Mouse (Mus musculus) adrenal gland, postnatal 4 days (tissue): ENCODE results near the gene Ptprt. TPM values are rescaled to one million over a fixed set of nuclear protein-coding genes. Genes with fewer than 3 reads are reported as not detected.

Experiments
- DNase-seq, 2 experiments: peaks; one replicate each; pipeline ENCODE4 v3.0.0; 2021 to 2022; ENCODE audit warnings: low spot score in 2 of 2, mixed read lengths in 2 of 2
- total RNA-seq, 2 experiments: library from RNA; stranded (reverse); gene quantifications; 2 replicates each; pipeline ENCODE4 v1.2.3; 2021

Ptprt gene
- total RNA-seq, 2 experiments from 2014 or later, result 1.8 to 3.2 TPM

DNA sequence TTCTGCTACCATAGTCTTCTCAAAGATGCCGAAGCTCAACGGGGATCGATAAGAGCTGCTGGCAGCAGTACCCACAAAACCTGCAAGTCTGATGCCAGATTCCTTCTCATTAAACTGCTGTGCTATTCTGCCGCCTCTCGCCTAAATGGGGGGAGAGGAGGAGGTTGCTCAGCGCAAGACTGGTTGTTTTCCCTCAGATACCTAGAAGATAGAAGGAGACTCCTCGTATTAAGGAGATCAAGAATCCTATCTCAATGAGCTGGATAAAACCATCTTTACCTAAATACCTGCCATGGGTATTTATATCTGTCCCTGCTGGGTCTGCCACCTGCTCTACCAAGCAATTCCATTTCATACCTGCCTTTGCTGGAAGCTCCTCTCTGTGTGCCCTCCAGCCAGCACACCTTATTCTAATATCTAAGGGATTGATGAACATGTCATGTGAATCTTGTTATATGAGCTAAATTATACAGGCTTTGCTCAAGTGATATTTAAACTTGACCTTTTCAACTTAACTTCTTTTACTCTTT, 954.5 kb downstream of the Ptprt start:
- no peak for DNase-seq

DNA sequence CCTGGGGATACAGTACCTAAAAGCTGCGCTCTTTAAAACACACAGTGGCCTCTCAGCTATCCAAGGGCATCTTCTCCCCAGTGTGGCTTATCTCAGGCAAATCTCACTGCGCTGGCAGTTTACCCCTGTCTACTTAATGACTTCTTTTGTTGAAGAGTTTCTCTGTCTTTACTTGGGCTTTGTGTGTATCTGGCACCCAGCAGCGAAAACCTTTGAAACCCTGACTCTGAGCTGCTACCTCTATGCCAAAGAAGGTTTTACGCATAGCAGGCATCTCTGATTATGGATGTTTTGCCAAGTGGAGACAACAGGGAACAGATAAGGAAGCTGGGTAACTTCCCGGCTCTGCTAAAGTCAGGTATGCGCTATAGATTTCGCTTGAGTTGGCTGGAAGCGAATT, 956.1 kb downstream of the Ptprt start:
- no peak for DNase-seq

DNA sequence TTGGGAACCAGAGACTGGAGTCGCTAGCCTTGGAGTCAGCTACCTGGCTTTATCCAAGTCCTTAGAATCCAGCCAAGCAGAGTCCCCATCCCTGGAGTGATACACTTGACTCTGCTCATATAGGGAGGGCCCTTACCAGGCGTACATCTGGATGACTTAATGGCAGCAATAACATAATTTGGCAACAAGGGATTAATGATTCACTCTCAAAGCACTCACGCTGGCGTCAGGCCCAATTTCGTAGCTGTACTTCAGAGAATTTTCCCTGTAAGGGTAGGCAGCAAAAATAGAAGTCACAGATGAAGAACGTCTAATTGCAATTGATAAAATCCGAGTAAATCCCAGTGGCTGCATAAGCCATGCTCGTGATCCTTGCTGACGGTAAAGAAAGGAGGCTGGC, 956.5 kb downstream of the Ptprt start:
- peak; percentile 17 to 28 for DNase-seq

DNA sequence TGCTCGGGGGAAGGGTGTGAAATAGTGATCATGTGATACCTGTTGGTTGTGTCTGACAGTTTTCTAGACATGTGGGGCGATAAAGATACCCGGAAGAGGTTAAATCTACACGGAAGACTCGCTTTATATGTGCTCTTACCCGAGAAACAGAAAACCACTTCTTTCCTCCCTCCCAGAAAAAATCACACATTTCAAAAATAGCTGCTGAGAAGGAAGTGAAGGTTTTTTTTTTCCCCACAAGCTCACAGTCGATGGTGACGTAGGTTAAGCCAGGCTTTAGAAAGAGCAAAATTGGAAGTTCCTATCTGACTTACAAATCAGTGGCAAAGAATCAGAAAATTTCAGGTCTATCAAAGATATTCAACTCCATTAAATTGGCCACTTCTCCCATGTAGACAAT, 965.1 kb downstream of the Ptprt start:
- DNase-seq, result no peak

DNA sequence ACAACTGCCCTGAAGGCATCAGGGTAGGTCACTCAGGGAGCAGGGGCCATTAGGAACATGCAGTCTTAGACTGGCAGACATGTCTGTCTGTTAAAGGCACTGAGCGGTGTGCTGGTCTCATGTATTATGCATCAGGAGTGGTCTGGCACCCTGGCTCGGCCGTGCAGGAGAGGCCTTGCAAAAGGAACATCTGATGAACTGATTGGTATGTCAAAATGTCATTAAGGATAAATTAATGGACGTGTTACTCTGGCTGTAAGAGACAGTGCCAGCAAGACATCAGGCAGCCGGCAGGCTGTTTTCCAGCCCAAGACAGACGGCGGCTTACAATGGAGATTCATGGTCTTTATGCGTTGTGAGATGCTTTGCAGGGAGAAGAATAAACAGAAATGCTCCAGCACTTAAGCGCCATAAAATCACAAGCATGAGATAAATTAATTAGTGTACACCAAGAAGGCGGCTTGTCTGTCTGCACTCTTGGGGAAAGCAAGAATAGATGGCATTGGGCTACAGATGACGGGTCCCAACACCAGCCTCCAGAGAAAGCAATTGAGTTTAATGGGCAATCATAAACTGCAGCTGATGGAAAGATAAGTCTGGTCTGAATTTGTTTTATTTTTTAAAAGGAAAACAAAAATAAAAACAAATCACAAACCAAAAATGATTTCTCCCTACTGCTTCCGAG, 992.5 kb downstream of the Ptprt start:
- no peak for DNase-seq

DNA sequence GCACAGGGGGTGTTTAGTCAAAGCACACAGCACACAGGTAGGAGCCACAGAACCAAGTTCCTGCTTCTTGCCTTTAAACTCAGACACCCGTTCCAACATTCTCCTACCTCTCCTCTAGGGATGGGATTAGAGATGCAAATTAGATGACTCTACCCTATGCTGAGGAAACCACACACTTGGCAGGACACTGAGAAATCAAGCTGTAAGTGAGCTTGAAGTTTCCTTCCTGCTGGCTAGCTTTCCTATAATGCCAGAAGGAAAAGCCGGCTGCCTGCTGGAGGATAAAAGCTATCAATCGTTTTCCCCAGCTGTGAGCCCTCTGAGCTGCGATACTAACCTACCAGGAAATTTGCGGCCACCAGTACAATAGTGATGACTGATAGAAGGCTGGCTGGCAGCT, 999.0 kb downstream of the Ptprt start:
- DNase-seq, result no peak

DNA sequence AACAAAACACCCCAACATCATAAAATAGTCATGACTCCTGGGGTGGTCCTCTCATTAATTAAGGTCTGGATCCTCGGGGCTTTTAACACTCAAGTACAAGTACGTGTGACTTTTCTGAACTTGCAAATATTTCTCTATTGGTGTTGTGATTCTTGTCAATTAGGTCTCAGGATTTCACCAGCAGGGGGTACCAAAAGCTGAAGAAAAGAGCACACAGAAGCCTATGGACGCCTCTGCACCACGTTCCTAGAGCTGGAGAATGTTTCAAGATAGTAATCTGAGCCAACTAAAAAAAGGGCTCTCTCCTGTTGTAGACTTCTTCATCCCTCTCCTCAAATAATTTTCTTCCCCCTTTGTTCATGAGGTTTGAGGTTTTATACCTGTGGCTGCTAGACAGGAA, 1000.1 kb downstream of the Ptprt start:
- no peak for DNase-seq

DNA sequence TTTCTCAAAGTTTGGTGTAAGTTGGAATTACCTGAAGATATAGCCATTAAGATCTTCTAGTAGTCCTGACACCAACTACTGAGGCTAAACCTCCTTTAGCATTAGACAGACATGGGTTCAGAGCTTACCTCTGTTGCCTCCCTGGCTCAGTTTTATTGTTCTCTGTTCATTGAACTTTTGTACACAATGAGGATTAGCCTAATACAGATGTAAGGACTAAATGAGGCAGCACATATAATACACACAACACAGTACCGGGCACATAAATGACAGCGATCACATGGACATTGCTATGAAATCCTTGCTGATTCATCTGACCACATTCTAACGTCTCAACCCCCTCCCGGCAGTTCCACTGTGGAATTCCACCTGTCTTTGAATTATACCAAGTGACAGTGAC, 1003.9 kb downstream of the Ptprt start:
- DNase-seq, result no peak

DNA sequence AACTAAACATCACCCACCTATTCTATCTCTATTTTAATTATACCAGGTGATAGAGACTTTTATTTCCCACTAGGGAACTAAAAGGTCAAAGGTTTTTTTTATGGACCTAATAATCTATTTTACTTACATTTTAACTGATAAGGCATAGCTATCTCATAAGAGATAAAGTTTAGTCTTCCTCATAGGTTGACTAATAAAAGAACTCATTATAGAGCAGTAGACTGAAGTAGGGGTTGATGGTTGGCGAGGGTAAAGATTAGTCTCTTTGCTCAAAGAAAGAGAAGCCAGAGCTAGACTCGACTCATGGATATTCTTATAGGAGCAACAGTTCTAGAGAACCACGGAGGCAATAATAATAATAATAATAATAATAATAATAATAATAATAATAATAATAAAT, 1004.3 kb downstream of the Ptprt start:
- DNase-seq, result no peak

DNA sequence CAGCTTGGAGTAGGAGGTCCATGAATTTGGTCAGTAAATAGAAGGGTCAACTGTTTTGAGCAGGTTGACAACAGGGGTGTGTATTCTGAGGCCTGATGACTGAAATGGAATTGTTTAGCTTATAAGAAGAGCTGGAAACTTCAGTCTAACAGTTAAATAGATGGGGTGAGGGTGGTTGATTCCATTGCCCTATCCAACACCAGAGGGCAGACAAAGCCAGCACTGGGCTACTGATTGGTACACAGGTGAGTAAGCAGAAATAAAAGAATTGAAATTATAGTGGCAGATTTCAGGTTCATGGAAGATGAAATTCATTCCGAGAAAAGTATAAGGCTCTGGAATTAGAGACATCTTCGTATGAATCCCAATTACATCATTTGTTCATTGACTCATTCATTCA, 1020.1 kb downstream of the Ptprt start:
- DNase-seq, result no peak

DNA sequence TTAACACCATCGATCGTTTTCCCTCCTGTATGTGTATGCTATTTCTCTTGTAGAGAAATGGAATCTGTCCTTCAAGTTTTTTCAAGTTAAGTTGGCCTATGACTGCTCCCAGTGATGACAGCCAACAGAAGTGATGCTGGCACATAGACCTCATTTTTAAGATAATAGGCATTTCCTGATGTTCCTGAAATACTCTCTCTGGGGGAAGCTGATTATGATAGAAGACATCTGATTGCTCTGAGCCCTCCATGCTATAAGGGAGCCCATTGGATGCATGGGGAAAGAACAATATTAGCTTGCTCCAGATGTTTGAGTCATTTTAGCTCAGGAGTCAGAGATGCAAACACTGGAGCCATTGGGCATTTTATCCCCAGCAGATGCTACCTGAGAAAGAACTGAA, 1026.9 kb downstream of the Ptprt start:
- no peak for DNase-seq

DNA sequence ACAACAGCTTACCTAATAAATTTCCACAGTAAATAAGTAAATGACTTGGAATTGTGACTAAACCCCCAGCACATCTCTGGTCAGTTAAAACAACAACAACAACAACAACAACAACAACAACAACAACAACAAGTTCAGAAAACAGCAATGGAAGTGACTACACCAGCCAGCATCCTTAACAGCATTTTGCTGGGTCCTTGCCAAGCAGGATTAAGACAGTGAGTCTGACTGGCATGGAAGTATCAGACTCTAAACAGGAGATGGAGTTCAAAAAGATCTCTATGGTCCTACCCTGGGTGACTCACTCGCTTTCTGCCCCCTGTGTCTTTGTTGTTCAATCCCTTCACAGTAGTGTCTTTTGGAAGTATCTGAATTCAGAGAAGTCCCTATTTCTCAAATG, 1035.1 kb downstream of the Ptprt start:
- no peak for DNase-seq

DNA sequence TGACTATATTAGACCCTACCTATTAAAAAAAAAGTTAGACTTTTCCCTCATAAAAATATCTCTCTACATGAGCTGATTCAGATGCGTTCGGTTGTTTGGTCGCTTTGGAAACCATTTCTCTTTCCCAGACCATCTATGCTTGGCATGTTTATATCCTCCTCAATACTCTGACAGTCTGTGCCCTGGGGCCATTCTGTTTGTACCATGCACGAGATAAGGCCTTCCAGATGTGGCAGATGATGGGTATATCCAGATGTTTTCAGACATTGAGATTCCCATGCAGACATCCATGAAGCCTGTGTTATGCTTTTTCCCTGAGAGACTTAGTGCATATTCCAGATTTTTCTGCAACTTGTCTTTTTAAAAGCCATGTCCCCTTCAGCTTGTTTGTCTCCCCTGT, 1052.5 kb downstream of the Ptprt start:
- DNase-seq, result no peak

DNA sequence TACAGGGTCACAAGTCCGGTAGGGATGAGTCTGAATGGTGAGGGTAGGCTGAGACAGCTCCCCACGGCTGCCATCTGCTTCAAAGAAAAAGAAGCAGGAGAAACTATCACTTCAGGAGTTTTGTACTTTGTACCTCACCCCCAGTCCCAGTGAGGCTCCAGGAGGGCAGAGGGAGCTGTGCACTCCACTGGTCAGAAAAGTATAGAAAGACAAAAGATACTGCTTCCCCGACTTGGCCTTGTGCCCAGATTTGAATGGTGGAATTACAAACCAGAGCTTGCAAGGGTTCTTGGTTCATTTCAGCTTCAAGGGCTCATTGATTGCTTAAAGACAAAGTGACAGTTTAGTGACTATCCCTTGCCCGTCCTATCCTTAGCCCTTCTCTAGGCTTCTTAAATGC, 1053.6 kb downstream of the Ptprt start:
- DNase-seq, result no peak

DNA sequence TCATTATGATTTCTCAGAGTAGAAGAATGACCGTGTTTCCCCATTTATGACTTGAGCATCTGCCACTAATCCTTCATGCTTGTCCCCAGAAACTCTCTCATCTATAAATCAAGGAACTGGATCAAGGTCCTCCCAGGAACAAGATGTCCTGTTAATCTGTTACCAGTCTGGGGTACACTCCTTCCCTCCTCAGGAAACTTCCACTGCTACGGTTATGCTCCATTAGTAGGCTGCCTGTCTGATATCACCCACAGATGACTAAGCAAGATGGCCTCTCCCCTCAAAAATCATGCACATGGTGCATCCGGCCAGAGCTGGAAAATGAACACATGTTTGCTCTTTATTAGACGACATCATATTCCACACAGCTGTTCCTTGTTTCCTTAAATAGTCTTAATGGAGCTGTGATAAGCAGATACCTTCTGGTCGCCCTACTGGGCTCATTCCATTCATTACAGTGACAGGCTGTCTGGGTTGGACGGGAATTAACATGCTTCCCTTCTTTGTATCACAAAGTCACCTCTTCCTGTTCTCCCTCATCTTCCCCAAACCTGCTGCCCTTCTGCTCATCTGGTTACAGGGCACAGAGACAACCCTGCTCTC, 1060.6 kb downstream of the Ptprt start:
- no peak for DNase-seq

DNA sequence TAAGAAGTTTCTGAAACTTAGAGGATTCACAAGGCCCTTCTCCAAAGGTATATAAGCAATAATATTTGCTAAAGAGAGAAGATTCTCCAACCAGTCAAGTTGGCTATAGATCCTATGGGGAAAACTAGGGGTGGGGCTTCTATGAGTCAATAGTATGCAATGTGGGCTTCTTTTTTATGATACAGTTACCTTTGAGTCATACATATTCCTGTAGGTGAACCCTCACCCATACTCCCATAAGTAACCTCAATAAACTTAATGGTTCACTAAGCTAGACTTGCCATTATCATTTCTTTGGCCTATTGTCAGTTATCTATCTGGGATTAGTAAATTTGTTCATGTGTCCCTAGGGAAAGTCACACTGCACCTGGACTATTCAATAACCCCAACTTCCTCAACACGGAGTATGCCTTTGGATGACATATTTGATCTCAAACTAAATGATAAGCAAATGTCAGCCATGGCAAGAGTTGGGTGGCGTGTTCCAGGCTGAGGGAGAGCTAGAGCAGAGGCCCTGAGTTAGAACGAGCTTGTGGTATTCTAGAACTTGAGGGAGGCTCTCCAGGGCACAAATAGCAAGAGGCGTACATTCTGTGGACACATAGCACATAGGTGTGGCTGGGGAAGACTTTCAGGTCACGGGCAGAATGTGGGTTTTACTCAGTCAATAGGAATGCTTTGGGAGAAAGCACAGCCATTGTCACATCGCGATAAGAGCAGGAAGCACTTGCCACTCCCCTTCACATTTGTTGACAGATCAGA, 1067.4 kb downstream of the Ptprt start:
- no peak for DNase-seq

DNA sequence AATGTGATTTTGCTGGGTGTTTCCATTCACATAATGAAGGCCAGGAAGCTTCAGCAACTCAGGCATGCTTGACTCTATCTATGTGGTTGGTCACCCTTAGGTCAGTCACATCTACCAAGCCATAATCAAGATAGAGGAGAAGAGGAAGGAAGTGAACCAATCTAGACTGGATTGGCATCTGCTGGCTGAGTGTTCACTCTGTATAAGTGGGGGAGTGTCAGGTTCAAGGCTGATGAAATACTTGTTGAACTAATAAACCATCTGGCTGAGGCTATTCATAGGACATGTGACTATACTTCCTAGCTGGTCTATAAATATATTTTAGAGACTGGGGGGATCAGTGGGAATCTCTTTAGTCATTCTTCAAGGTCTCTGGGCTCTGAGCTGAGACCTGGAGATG, 1086.5 kb downstream of the Ptprt start:
- no peak for DNase-seq

DNA sequence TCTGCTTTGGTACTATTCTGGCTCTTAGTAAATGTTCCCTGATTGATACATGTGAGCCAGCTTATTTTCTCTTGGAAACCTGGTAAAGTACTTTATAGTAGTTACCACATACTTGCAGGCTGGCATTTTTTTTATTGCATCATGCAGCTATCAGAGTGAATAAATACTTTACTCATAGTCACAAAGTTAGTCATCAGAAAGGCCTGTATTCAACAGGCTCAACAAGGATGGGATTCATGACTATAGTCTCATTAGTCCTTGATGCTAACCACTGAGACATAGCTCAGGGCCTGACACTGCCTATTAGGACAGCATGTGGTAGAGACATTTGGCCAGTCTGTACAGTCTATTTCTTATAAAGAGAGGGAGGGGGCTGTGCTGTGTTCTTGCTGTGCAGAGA, 1088.7 kb downstream of the Ptprt start:
- DNase-seq, result no peak

DNA sequence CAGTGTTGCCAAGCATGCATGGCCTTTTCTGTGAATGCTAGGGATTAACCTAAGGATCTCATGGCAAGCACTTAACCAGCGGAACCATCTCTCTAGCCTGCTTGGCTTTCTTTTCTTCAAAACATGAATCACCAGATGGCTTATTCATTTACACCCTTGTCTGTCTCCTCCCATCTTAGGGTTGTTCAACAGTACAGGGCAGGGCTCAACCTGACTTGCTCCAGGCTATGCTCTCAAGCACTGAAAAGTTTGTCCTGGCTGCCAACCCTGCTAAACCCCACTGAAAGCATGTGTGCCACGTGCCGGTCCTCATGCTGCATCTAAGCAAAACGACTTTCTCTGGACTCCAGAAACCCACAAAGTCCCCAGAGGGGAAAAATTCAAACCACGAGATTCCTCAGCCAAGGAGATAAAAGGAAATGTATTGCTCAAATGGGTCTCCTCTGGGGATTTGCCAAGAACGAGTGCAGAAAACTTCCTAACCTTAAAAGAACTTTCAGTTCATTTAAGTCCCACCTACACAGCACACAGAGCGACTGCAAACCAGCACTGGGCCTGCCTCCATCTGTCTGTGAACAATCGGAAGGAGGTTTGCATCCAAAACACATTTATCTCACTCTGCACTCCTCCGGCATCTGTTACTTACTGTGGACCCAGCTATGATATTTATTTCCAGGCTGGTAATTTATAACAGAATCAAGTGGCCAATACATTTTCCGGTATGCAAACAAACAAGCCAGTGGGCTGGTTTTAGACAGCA, 1090.5 kb downstream of the Ptprt start:
- DNase-seq, result no peak

DNA sequence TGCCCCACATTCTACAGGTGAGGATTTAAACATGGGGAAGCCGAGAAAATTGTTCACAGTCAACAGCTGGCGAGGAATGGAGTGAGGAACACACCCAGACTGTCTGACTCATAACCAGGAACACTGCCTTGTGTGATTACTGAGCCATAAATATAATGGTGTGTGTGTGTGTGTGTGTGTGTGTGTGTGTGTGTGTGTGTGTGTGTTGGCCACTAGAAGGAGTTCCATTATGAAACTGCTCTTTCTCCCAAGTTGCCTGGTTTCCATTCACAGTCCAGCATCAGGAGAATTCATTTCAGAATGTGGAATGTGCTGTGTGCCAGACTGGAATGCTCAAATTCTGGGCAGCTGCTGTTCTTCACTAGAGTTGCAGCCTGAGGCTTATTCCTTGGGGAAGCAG, 1099.4 kb downstream of the Ptprt start:
- no peak for DNase-seq

DNA sequence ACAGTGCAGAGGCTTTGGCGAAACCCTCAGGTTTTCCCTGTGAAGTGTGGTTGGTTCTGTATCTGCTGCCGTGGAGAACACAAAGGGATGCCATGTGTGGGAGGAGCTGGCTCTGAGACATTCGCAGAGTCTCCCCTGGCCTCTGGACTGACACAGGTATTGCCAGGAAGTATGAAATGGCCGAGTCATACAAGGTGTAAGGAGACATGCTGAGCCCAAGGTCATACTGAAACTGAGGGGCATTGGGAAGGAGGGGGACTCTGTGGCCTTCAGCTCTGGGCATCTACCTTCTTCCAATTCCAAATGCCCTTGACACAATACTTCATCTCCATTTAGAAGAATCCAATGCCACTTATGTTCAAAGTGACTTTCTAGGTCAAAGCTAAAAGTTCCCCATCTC, 1103.1 kb downstream of the Ptprt start:
- DNase-seq, result no peak

DNA sequence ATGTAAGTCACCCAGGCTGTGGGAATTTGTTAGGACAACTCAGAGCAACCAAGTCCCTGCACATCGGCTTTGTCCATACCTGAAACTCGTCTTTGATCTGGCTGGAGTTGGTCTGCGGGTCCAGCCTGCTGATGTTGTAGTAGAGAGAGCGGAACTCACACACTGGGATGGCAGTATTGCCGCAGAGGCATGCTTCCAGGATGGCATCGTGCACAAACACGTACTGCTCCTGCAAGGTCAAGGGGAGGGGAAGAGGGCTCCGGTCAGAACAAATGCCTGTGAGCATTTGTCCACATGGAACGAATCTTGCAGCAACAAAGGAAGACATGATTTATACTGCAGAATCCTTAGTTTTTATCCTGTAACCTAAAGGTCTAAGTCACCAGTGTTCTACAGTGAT, 1107.3 kb downstream of the Ptprt start:
- no peak for DNase-seq
